Mouse (Mus musculus) liver, adult 2 months (tissue): ENCODE measurements around the gene Cdkal1.

ENCODE experiments used
- CTCF ChIP-seq: fragments of 200-500 bp; IDR thresholded peaks from 2 replicates; pipeline ENCODE4 v1.5.1; 2011; ENCODE audit warnings: low read depth, low read length, control low read depth
- POLR2A ChIP-seq: fragments of 200-500 bp; IDR thresholded peaks from 2 replicates; pipeline ENCODE4 v1.6.1; 2011; ENCODE audit warnings: low read length, control low read depth; ENCODE audit not compliant: insufficient read depth; ENCODE audit errors: extremely low read depth

- no peak for TF ChIP-seq POLR2A
- TF ChIP-seq CTCF = no peak
These were observed 584.0 kb downstream of the Cdkal1 start for GRCm38 (mm10) chr13:29271451-29271850.
